Mouse (Mus musculus) right cerebral cortex, postnatal 10 days (tissue): ENCODE data around the gene Kif26a.
A peak's percentile ranks its signal among the peaks of the same experiment; 100 is the strongest.

Experiments
- DNase-seq, 2 experiments: peaks; one replicate each; pipeline ENCODE4 v3.0.0; 2021; ENCODE audit warnings: low spot score in 2 of 2

The Kif26a gene

GRCm38 (mm10) chr12:112130161-112130860 is 15.7 kb upstream of the Kif26a start:
- peak in 1 of 2 experiments; percentile 39 for DNase-seq

- DNase-seq, result no peak
These were observed 15.1 kb upstream of the Kif26a start for GRCm38 (mm10) chr12:112130957-112131356.

- peak; percentile 58 to 70 for DNase-seq
These were observed 5.8 kb upstream of the Kif26a start for GRCm38 (mm10) chr12:112140231-112140630.

GRCm38 (mm10) chr12:112140745-112141144 is 5.3 kb upstream of the Kif26a start:
- no peak for DNase-seq

GRCm38 (mm10) chr12:112141300-112141699 is 4.7 kb upstream of the Kif26a start:
- no peak for DNase-seq

- peak; percentile 65 to 70 for DNase-seq
These were observed 2.7 kb upstream of the Kif26a start for GRCm38 (mm10) chr12:112143116-112143832.

- no peak for DNase-seq
These were observed 2.2 kb upstream of the Kif26a start for GRCm38 (mm10) chr12:112143833-112144201.

GRCm38 (mm10) chr12:112144377-112145115 is 1.5 kb upstream of the Kif26a start:
- DNase-seq, result no peak

- DNase-seq, result peak; percentile 86 to 90
These were observed 665 bp upstream of the Kif26a start for GRCm38 (mm10) chr12:112145211-112145874.

GRCm38 (mm10) chr12:112147365-112147764 is 1.4 kb downstream of the Kif26a start:
- DNase-seq, result no peak

GRCm38 (mm10) chr12:112150011-112150410 is 4.0 kb downstream of the Kif26a start:
- no peak for DNase-seq

GRCm38 (mm10) chr12:112151244-112151979 is 5.4 kb downstream of the Kif26a start:
- no peak for DNase-seq

- DNase-seq, result no peak
These were observed 6.0 kb downstream of the Kif26a start for GRCm38 (mm10) chr12:112151980-112152362.

- no peak for DNase-seq
These were observed 7.6 kb downstream of the Kif26a start for GRCm38 (mm10) chr12:112153597-112153996.

- no peak for DNase-seq
These were observed 8.5 kb downstream of the Kif26a start for GRCm38 (mm10) chr12:112154476-112154875.

GRCm38 (mm10) chr12:112155218-112156051 is 9.4 kb downstream of the Kif26a start:
- DNase-seq, result no peak

- no peak for DNase-seq
These were observed 10.8 kb downstream of the Kif26a start for GRCm38 (mm10) chr12:112156804-112157203.

- no peak for DNase-seq
These were observed 12.2 kb downstream of the Kif26a start for GRCm38 (mm10) chr12:112158246-112158645.

- DNase-seq, result no peak
These were observed 12.8 kb downstream of the Kif26a start for GRCm38 (mm10) chr12:112158784-112159183.
